Mouse (Mus musculus) heart, postnatal 14 days (tissue): ENCODE data around the gene Ckmt2. TPM values are rescaled to one million over a fixed set of nuclear protein-coding genes. Genes with fewer than 3 reads are reported as not detected.

ENCODE experiments used
- DNase-seq, 2 experiments: peaks; one replicate each; pipeline ENCODE4 v3.0.0; 2021 to 2022
- intact Hi-C: fragments of 180-260 bp; cut with DNase I; formaldehyde crosslinking; loops from one replicate; pipeline ENCODE4 v1.15.1; 2025
- total RNA-seq, 2 experiments: library from RNA; stranded (reverse); gene quantifications; 2 replicates each; pipeline ENCODE4 v1.2.3; 2021

Gene Ckmt2
- total RNA-seq, 2 experiments from 2014 or later: 1,659 to 1,754 TPM

GRCm38 (mm10) chr13:91875581-91875980 is 1.1 kb downstream of the Ckmt2 start:
- no peak for DNase-seq
- intact Hi-C loops: no loop called here

- DNase-seq: no peak
- intact Hi-C loops: loop anchor here (5.0 kb wide), 1 partner anchor 67 kb away; the partner anchor contains the start of gene Zcchc9
These were observed 2.1 kb downstream of the Ckmt2 start for GRCm38 (mm10) chr13:91874565-91874964.

- DNase-seq: peak; percentile 23 to 54
- intact Hi-C loops: loop anchor here (5.0 kb wide), 1 partner anchor 67 kb away; the partner anchor contains the start of gene Zcchc9
These were observed 2.9 kb downstream of the Ckmt2 start for GRCm38 (mm10) chr13:91873734-91874329.

GRCm38 (mm10) chr13:91868577-91868976 is 8.1 kb downstream of the Ckmt2 start:
- intact Hi-C loops: no loop called here
- DNase-seq: no peak

GRCm38 (mm10) chr13:91858835-91859234 is 17.9 kb downstream of the Ckmt2 start:
- DNase-seq: no peak
- intact Hi-C loops: no loop called here

GRCm38 (mm10) chr13:91857427-91857826 is 19.3 kb downstream of the Ckmt2 start:
- intact Hi-C loops: no loop called here
- no peak for DNase-seq

GRCm38 (mm10) chr13:91854412-91854811 is 22.3 kb downstream of the Ckmt2 start:
- DNase-seq: no peak
- intact Hi-C loops: no loop called here

- no peak for DNase-seq
- intact Hi-C loops: no loop called here
These were observed 48.8 kb downstream of the Ckmt2 start for GRCm38 (mm10) chr13:91827876-91828275.

GRCm38 (mm10) chr13:91826066-91826465 is 50.6 kb downstream of the Ckmt2 start:
- intact Hi-C loops: no loop called here
- no peak for DNase-seq

GRCm38 (mm10) chr13:91824845-91825550 is 51.7 kb downstream of the Ckmt2 start:
- peak; percentile 46 to 65 for DNase-seq
- intact Hi-C loops: no loop called here

- intact Hi-C loops: no loop called here
- no peak for DNase-seq
These were observed 53.0 kb downstream of the Ckmt2 start for GRCm38 (mm10) chr13:91823735-91824134.

- intact Hi-C loops: no loop called here
- DNase-seq: no peak
These were observed 62.0 kb downstream of the Ckmt2 start for GRCm38 (mm10) chr13:91814670-91815069.

GRCm38 (mm10) chr13:91809476-91809875 is 67.2 kb downstream of the Ckmt2 start:
- no peak for DNase-seq
- intact Hi-C loops: loop anchor here (5.0 kb wide), 2 partner anchors 63 to 528 kb away; no protein-coding TSS in a partner anchor

- DNase-seq: no peak
- intact Hi-C loops: loop anchor here (5.0 kb wide), 2 partner anchors 64 to 529 kb away; no protein-coding TSS in a partner anchor
These were observed 68.7 kb downstream of the Ckmt2 start for GRCm38 (mm10) chr13:91807874-91808575.

GRCm38 (mm10) chr13:91807155-91807839 is 69.4 kb downstream of the Ckmt2 start, which contains the start of gene Zcchc9:
TSS of gene Zcchc9 (minus strand) at chr13:91807705.
- peak; percentile 88 to 92 for DNase-seq
- intact Hi-C loops: loop anchor here (5.0 kb wide), 2 partner anchors 65 to 530 kb away; no protein-coding TSS in a partner anchor

Other genes with a start within 250 kb of the Ckmt2 start
- not detected for gene Acot12, start 135.4 kb downstream of the Ckmt2 start, total RNA-seq
- 10 to 100 TPM; 13.9 to 19.5 TPM for gene Zcchc9, start 69.2 kb downstream of the Ckmt2 start, total RNA-seq